Comparison of ENCODE assay signal across 9 mouse cellular contexts in the genomic region with DNA sequence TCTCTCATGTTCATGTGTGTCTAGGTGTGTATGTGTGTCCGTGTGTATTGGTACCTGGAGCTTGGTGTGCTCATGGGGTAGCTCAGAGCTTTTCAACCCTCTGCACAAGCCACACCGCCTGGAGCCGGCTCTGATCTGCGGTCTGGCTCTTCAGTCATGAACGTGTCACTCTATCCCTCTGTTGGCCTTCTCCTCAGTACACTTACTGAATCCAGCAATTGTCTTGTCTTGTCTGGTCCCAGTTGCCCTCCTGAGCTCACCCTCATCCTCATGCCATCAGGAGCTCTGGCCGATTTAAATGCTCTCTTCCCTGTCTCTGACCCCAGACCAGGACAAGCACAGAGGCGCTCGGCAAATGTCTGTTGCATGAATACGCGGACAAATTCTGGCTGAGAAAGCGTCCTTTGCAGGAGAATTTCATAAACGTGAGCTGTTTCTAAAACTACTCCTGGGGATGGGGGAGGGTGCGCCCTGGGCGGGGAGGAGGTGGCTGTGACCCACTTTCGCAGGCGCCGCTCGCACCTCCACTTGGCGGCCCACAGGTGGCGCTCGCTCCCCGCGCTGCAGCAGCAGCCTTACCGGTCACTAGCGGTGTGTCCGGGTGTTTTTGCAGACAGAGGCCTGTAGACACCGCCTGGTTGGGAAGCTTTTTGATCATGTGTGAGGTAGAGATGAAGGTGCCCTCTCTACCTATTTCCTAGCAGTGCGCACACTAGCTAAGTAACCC. TPM values are rescaled to one million over a fixed set of nuclear protein-coding genes. Genes with fewer than 3 reads are reported as not detected.
A peak's percentile ranks its signal among the peaks of the same experiment; 100 is the strongest.
DNase-seq lines count a peak whose midpoint lies in the region; ATAC-seq and TF ChIP-seq lines count a peak whose summit lies in the region.
"Had no signal": no experiment of that assay in that cellular context is flagged by ENCODE, and none has a peak within 500 bp of the region (broad histone marks: within the 10 kb centered on the region; RNA-seq: fewer than 3 reads in every experiment).

No protein-coding gene starts in this region.

- no peak for TF ChIP-seq POLR2A in thymus, adult 2 months (IDR thresholded peaks at IDR 0.05; ENCODE audit: control insufficient read depth, extremely low read depth, insufficient read depth, low read length, poor library complexity)

- H3K4me1 ChIP-seq in hindbrain, embryonic 11.5 days (replicated peaks; ENCODE audit: control insufficient read depth, insufficient read depth, low read length), result no peaks in the 10 kb centered on the region
- H3K4me1 ChIP-seq in lung, postnatal 0 days (ENCODE audit: insufficient read depth, low read depth, low read length), result no peaks in the 10 kb centered on the region; the same call in 1 of the 2 replicates
- H3K4me1 ChIP-seq in thymus, adult 2 months (replicated peaks; ENCODE audit: control insufficient read depth, insufficient read depth, low read length), result peaks cover 19% of the 10 kb centered on the region

- no peak overlapping the region for H3K4me3 ChIP-seq in hindbrain, embryonic 11.5 days (ENCODE audit: low read depth, low read length)
- no peak overlapping the region for H3K4me3 ChIP-seq in lung, postnatal 0 days (ENCODE audit: low read depth, low read length)
- peak overlapping the region; percentile 7; the same call in 1 of the 2 replicates for H3K4me3 ChIP-seq in thymus, adult 2 months (ENCODE audit: control insufficient read depth, insufficient read depth, low read length)

- 0 out of 2 replicates have a peak overlapping the region, but pooled peaks have one; percentile 19 for H3K4me2 ChIP-seq in hindbrain, embryonic 11.5 days (replicated peaks; ENCODE audit: low read depth, low read length)
- no peak overlapping the region for H3K4me2 ChIP-seq in lung, postnatal 0 days (replicated peaks; ENCODE audit: low read depth, low read length)

- H3K27ac ChIP-seq in hindbrain, embryonic 11.5 days (ENCODE audit: low read depth, low read length), result no peak overlapping the region
- H3K27ac ChIP-seq in lung, postnatal 0 days (ENCODE audit: low read length), result no peak overlapping the region
- peak overlapping the region; percentile 26; the same call in 1 of the 2 replicates for H3K27ac ChIP-seq in thymus, adult 2 months (ENCODE audit: control insufficient read depth, insufficient read depth, low read length)
- H3K27ac ChIP-seq: macrophage had no signal

- no peaks in the 10 kb centered on the region for H3K27me3 ChIP-seq in hindbrain, embryonic 11.5 days (ENCODE audit: control insufficient read depth, insufficient read depth, low read length)
- no peaks in the 10 kb centered on the region for H3K27me3 ChIP-seq in lung, postnatal 0 days (replicated peaks; ENCODE audit: insufficient read depth, low read length)
- no peaks in the 10 kb centered on the region for H3K27me3 ChIP-seq in thymus, adult 2 months (ENCODE audit: control insufficient read depth, insufficient read depth, low read length)

- no peaks in the 10 kb centered on the region for H3K9me3 ChIP-seq in hindbrain, embryonic 11.5 days (ENCODE audit: control insufficient read depth, low read length)
- no peaks in the 10 kb centered on the region for H3K9me3 ChIP-seq in lung, postnatal 0 days (ENCODE audit: low read length)

- TF ChIP-seq CTCF in lung, postnatal 0 days (IDR thresholded peaks at IDR 0.05), result peak; percentile 99
- TF ChIP-seq CTCF in thymus, adult 2 months (IDR thresholded peaks at IDR 0.05; ENCODE audit: borderline replicate concordance, control insufficient read depth, extremely low read depth, insufficient read depth, low read length, poor library complexity), result peak; percentile 96

- H3K36me3 ChIP-seq in hindbrain, embryonic 11.5 days (ENCODE audit: control insufficient read depth, insufficient read depth, low read length), result no peaks in the 10 kb centered on the region
- no peaks in the 10 kb centered on the region for H3K36me3 ChIP-seq in lung, postnatal 0 days (ENCODE audit: insufficient read depth, low read length)
- no peaks in the 10 kb centered on the region for H3K36me3 ChIP-seq in thymus, adult 2 months (ENCODE audit: control insufficient read depth, insufficient read depth, low read length)

- peak; percentile 63 for ATAC-seq in hindbrain, embryonic 11.5 days (ENCODE audit: low FRiP score)
- peak; percentile 66 for ATAC-seq in lung, postnatal 0 days

- peak; percentile 83 for DNase-seq in MN1 (ENCODE audit: low spot score)
- DNase-seq in cerebellum, postnatal 10 days, result peak; percentile 94
- peak; percentile 79 to 84 for DNase-seq in frontal cortex, postnatal 10 days (ENCODE audit: low spot score in 2 of 2)
- peak; percentile 83 for DNase-seq in hindbrain, embryonic 11.5 days (ENCODE audit: low spot score)
- DNase-seq in layer of hippocampus, postnatal 10 days (ENCODE audit: low spot score in 2 of 2), result peak; percentile 89 to 93
- peak; percentile 84 for DNase-seq in lung, postnatal 0 days (ENCODE audit: low spot score)
- peak; percentile 58 for DNase-seq in ovary, postnatal 10 days (ENCODE audit: low spot score)
- peak; percentile 89 for DNase-seq in thymus, adult 2 months

- WGBS in hindbrain, embryonic 11.5 days, result 14% methylated on average over 27 of the region's 28 CpGs
- WGBS in lung, postnatal 0 days, result 18% methylated on average over 27 of the region's 28 CpGs
- 25% methylated on average over 28 of the region's 28 CpGs for WGBS in thymus, adult 2 months

- no peak for TF ChIP-seq EP300 in lung, postnatal 0 days (IDR thresholded peaks at IDR 0.05)

- no peak overlapping the region; the same call in 1 of the 2 replicates for H3K9ac ChIP-seq in hindbrain, embryonic 11.5 days (ENCODE audit: low read depth, low read length)
- no peak overlapping the region for H3K9ac ChIP-seq in lung, postnatal 0 days (replicated peaks; ENCODE audit: low read depth)

RNA-seq across cellular contexts. Expression of a gene that starts 41.9 kb away (rescaled TPM):
- 13.0 and 13.8 TPM in 2 replicates for polyA plus RNA-seq in hindbrain, embryonic 11.5 days (2014; fragmentation: Nextera tagmentation; extraction: Ambion mirVana)
- total RNA-seq in layer of hippocampus, postnatal 10 days (2021), result 10 to 100 TPM; 11.5 to 13.7 TPM
- 145 and 146 TPM in 2 replicates for polyA plus RNA-seq in lung, postnatal 0 days (2015; fragmentation: Nextera tagmentation; extraction: Ambion mirVana)
- 190 and 193 TPM in 2 replicates for polyA plus RNA-seq in thymus, adult 2 months (2012; rRNA removed)
